Mouse (Mus musculus): ENCODE results near the gene Onecut1.

Gene Onecut1

GRCm38 (mm10) chr9:74906951-74907350 is 45.2 kb downstream of the Onecut1 start:
- in situ Hi-C loops (cut with MseI, MboI) = loop anchor here (5.0 to 10.0 kb wide), 3 partner anchors 45 to 128 kb away; partner anchors contain the start of genes Arpp19 (in 1 of the 2) and Fam214a (in 1 of the 2)

GRCm38 (mm10) chr9:74909245-74909644 is 47.5 kb downstream of the Onecut1 start:
- in situ Hi-C loops (cut with MseI, MboI) = loop anchor here (5.0 to 10.0 kb wide), 3 partner anchors 43 to 126 kb away; partner anchors contain the start of genes Arpp19 (in 1 of the 2) and Fam214a (in 1 of the 2)

GRCm38 (mm10) chr9:74910226-74910759 is 48.6 kb downstream of the Onecut1 start:
- in situ Hi-C loops (cut with MseI, MboI) = no loop called here

- in situ Hi-C loops (cut with MseI, MboI) = no loop called here
Observed at GRCm38 (mm10) chr9:74911430-74911829, 49.7 kb downstream of the Onecut1 start.

GRCm38 (mm10) chr9:74911919-74912318 is 50.2 kb downstream of the Onecut1 start:
- in situ Hi-C loops (cut with MseI, MboI) = no loop called here

GRCm38 (mm10) chr9:74912619-74913376 is 51.1 kb downstream of the Onecut1 start:
- in situ Hi-C loops (cut with MseI, MboI) = no loop called here

- in situ Hi-C loops (cut with MseI, MboI) = no loop called here
Observed at GRCm38 (mm10) chr9:74915611-74916010, 53.9 kb downstream of the Onecut1 start.

- in situ Hi-C loops (cut with MseI, MboI) = no loop called here
Observed at GRCm38 (mm10) chr9:74920450-74920849, 58.7 kb downstream of the Onecut1 start.

GRCm38 (mm10) chr9:74921422-74921821 is 59.7 kb downstream of the Onecut1 start:
- in situ Hi-C loops (cut with MseI, MboI) = no loop called here

- in situ Hi-C loops (cut with MseI, MboI) = no loop called here
Observed at GRCm38 (mm10) chr9:74922884-74923283, 61.2 kb downstream of the Onecut1 start.

- in situ Hi-C loops (cut with MseI, MboI) = no loop called here
Observed at GRCm38 (mm10) chr9:74923291-74923977, 61.7 kb downstream of the Onecut1 start.

- in situ Hi-C loops (cut with MseI, MboI) = no loop called here
Observed at GRCm38 (mm10) chr9:74925220-74925769, 63.6 kb downstream of the Onecut1 start.

- in situ Hi-C loops (cut with MseI, MboI) = no loop called here
Observed at GRCm38 (mm10) chr9:74929981-74930423, 68.3 kb downstream of the Onecut1 start.

- in situ Hi-C loops (cut with MseI, MboI) = no loop called here
Observed at GRCm38 (mm10) chr9:74930653-74931052, 68.9 kb downstream of the Onecut1 start.

- in situ Hi-C loops (cut with MseI, MboI) = no loop called here
Observed at GRCm38 (mm10) chr9:74935289-74935688, 73.6 kb downstream of the Onecut1 start.

GRCm38 (mm10) chr9:74937761-74938160 is 76.0 kb downstream of the Onecut1 start:
- in situ Hi-C loops (cut with MseI, MboI) = no loop called here

GRCm38 (mm10) chr9:74938670-74939534 is 77.2 kb downstream of the Onecut1 start:
- in situ Hi-C loops (cut with MseI, MboI) = no loop called here

All from mouse trophoblast stem cell (cell line).